Mouse (Mus musculus): ENCODE measurements at regions not wholly inside any gene's neighbourhood (a gene's known extent, or its start where the extent isn't known, plus 50 kb on each side); places are given as distances from the start of the nearest gene placed in this dataset.
A peak's percentile ranks its signal among the peaks of the same experiment; 100 is the strongest.

GRCm38 (mm10) chr2:9267675-9268074 lies 613.4 kb upstream of the 4930412O13Rik start:
- no peak for ATAC-seq (ENCODE audit: insufficient number of reproducible peaks, insufficient read depth, low FRiP score, low TSS enrichment, low read depth)
- no peaks in the 10 kb centered on the region for H3K9me3 ChIP-seq
- H3K4me2 ChIP-seq = no peak overlapping the region
- no peak overlapping the region for H3K9ac ChIP-seq
- no peak overlapping the region for H3K27ac ChIP-seq
- H3K27me3 ChIP-seq = no peaks in the 10 kb centered on the region
- H3K4me1 ChIP-seq = no peaks in the 10 kb centered on the region
- 91% methylated on average over 4 of the region's 4 CpGs for WGBS
- no peak overlapping the region for H3K4me3 ChIP-seq
- H3K36me3 ChIP-seq = no peaks in the 10 kb centered on the region

DNA sequence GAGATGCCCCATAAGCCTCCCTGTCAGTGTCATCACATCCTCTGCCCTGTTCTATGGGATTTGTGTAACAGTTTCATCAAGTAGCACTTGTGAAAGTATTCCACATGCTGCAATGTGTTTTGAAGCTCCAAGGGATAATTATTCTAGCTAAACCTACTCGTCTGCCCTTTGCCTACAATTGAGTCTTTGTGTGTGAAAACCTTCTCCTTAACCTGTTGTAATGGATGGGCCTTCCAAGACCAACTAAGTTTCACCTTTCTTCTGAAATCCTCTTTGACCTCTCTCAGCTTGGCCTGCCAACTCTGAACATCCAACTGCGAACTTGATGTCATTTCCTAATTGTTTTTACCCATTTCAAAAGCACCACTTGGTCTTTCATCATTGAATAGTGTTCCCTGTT lies 597.6 kb upstream of the 4930412O13Rik start:
- H3K27ac ChIP-seq = no peak overlapping the region
- H3K4me2 ChIP-seq = no peak overlapping the region
- H3K36me3 ChIP-seq = no peaks in the 10 kb centered on the region
- WGBS = 64% methylated on average over 2 of the region's 2 CpGs
- no peaks in the 10 kb centered on the region for H3K27me3 ChIP-seq
- no peaks in the 10 kb centered on the region for H3K9me3 ChIP-seq
- no peak overlapping the region for H3K4me3 ChIP-seq
- H3K4me1 ChIP-seq = no peaks in the 10 kb centered on the region
- ATAC-seq (ENCODE audit: insufficient number of reproducible peaks, insufficient read depth, low FRiP score, low TSS enrichment, low read depth) = no peak
- H3K9ac ChIP-seq = no peak overlapping the region

DNA sequence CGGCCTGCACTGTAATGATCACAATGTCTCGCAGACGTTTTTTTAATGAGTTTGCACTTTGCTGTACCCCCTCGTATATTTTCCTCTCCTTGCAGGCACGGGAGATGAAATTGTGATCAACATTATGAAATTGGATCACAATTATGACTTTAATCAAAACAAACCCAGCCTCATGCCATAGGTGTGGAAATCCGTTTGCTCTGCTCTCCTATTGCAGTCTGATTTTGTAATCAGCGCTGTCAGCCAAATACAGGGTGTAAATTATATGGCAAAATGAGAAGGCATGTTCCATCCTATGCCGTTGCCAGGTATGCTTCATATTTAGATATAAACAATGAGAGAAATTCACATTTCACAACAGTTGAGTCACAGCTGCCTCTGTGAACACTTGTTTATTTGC lies 595.3 kb upstream of the 4930412O13Rik start:
- Histone ChIP-seq H3K4me3 (no peak overlapping the region), H3K9ac (no peak overlapping the region), H3K9me3 (no peaks in the 10 kb centered on the region), H3K27me3 (no peaks in the 10 kb centered on the region), H3K27ac (no peak overlapping the region), H3K36me3 (no peaks in the 10 kb centered on the region), H3K4me1 (no peaks in the 10 kb centered on the region), H3K4me2 (no peak overlapping the region)
- ATAC-seq (ENCODE audit: insufficient number of reproducible peaks, insufficient read depth, low FRiP score, low TSS enrichment, low read depth) = no peak
- WGBS = 78% methylated on average over 8 of the region's 8 CpGs

DNA sequence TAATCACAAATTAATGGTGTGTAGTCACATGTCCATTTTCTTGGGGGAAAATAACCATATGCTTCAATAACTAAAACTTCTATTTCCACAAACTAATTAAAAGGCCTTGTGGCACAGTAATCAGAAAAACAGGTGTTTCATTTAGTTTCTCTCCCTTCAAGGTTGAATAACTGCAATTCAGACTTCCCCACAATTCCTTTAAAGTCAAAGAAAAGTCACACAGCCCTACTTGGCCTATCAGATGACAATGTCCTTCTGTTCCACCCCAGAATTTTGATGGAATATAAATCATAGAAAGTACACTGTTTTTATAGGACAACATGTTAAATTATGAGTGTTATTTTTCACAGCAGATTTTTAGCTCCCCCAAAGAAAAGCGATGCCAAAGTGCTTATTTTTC lies 594.0 kb upstream of the 4930412O13Rik start:
- Histone ChIP-seq H3K36me3 (no peaks in the 10 kb centered on the region), H3K9ac (no peak overlapping the region), H3K27me3 (no peaks in the 10 kb centered on the region), H3K4me1 (no peaks in the 10 kb centered on the region), H3K4me3 (no peak overlapping the region), H3K27ac (no peak overlapping the region), H3K9me3 (no peaks in the 10 kb centered on the region), H3K4me2 (no peak overlapping the region)
- no peak for ATAC-seq (ENCODE audit: insufficient number of reproducible peaks, insufficient read depth, low FRiP score, low TSS enrichment, low read depth)
- 88% methylated on average over 1 of the region's 1 CpGs for WGBS

GRCm38 (mm10) chr2:9287623-9288022 lies 593.4 kb upstream of the 4930412O13Rik start:
- no peaks in the 10 kb centered on the region for H3K36me3 ChIP-seq
- ATAC-seq (ENCODE audit: insufficient number of reproducible peaks, insufficient read depth, low FRiP score, low TSS enrichment, low read depth) = no peak
- H3K4me3 ChIP-seq = no peak overlapping the region
- no peak overlapping the region for H3K9ac ChIP-seq
- no peaks in the 10 kb centered on the region for H3K9me3 ChIP-seq
- H3K4me1 ChIP-seq = no peaks in the 10 kb centered on the region
- no peak overlapping the region for H3K4me2 ChIP-seq
- 77% methylated on average over 6 of the region's 6 CpGs for WGBS
- H3K27ac ChIP-seq = no peak overlapping the region
- no peaks in the 10 kb centered on the region for H3K27me3 ChIP-seq

- no peak overlapping the region for H3K4me3 ChIP-seq
- H3K4me2 ChIP-seq = peak overlapping the region; percentile 9; the same call in 1 of the 2 replicates
- no peak overlapping the region for H3K27ac ChIP-seq
- no peaks in the 10 kb centered on the region for H3K36me3 ChIP-seq
- H3K4me1 ChIP-seq = 0 out of 2 replicates have a peak, but pooled peaks cover 7% of the 10 kb centered on the region
- H3K27me3 ChIP-seq = no peaks in the 10 kb centered on the region
- WGBS = 45% methylated on average over 16 of the region's 16 CpGs
- ATAC-seq (ENCODE audit: insufficient number of reproducible peaks, insufficient read depth, low FRiP score, low TSS enrichment, low read depth) = no peak
- H3K9me3 ChIP-seq = no peaks in the 10 kb centered on the region
- no peak overlapping the region for H3K9ac ChIP-seq
Measured at GRCm38 (mm10) chr2:9331630-9332352, 549.3 kb upstream of the 4930412O13Rik start.

DNA sequence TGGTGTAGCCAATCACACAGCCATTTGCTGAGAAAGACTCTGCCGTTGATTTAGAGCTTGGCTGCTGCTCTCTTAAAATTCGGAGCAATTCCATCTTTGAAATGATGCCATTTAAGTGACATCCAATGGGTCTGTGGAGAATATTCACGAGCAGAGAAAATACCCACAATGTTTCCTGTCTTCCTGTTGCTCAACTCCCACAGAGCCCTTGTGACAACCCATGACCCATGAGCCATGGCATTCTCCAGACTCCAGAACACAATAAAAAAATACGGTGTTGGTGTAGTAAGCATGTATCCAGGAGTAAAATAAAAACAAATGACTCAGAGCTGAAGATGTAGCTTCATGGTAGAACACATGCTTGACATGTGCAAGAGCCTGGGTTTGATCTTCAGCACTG lies 532.1 kb upstream of the 4930412O13Rik start:
- H3K27me3 ChIP-seq = no peaks in the 10 kb centered on the region
- 70% methylated on average over 4 of the region's 4 CpGs for WGBS
- no peak overlapping the region for H3K9ac ChIP-seq
- ATAC-seq (ENCODE audit: insufficient number of reproducible peaks, insufficient read depth, low FRiP score, low TSS enrichment, low read depth) = no peak
- H3K4me2 ChIP-seq = no peak overlapping the region
- peaks cover 10% of the 10 kb centered on the region; the same call in 1 of the 2 replicates for H3K4me1 ChIP-seq
- H3K27ac ChIP-seq = no peak overlapping the region
- no peaks in the 10 kb centered on the region for H3K36me3 ChIP-seq
- no peaks in the 10 kb centered on the region for H3K9me3 ChIP-seq
- H3K4me3 ChIP-seq = no peak overlapping the region

DNA sequence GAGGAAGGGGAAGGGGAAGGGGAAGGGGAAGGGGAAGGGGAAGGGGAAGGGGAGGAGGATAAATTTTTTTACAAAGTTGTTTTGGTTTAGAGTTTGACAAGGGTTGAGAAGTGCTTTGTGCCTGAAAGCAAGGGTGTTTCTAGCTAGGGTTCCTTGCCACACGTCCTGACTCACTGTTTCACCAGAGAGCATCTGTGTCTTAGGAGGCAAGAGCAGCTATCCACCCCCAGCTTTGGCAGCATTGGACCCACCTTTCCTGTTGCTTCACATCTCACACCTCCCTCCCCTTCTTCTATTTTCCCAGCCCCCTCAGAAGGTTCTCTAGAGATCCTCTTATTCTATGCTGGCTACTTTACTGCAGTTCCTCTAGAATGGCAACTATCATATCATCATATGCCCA lies 531.1 kb upstream of the 4930412O13Rik start:
- Histone ChIP-seq H3K4me1 (peaks cover 10% of the 10 kb centered on the region; the same call in 1 of the 2 replicates), H3K9me3 (no peaks in the 10 kb centered on the region), H3K36me3 (no peaks in the 10 kb centered on the region), H3K27ac (no peak overlapping the region), H3K4me2 (no peak overlapping the region), H3K9ac (no peak overlapping the region), H3K27me3 (no peaks in the 10 kb centered on the region), H3K4me3 (no peak overlapping the region)
- no peak for ATAC-seq (ENCODE audit: insufficient number of reproducible peaks, insufficient read depth, low FRiP score, low TSS enrichment, low read depth)
- WGBS = 0% methylated on average over 1 of the region's 1 CpGs

DNA sequence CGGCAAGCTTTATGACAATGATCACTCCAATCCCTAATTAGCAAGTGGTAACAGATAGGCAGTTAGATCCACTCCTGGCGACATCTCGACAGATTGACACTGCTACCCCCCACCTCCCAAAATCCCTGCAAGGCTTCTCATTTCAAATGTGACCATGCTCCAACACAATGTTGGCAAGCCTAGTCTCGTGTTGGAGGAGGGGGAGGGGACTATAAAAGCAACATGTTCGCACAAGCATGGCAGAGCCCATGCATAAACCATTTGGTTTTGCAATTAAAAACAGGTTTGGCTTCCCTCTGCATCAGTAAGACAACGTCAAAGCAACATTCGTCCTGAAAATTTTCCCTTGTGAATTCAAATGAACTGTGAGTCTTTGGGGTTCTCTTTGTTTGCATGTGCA lies 528.9 kb upstream of the 4930412O13Rik start:
- 6% methylated on average over 7 of the region's 7 CpGs for WGBS
- no peaks in the 10 kb centered on the region for H3K36me3 ChIP-seq
- H3K9ac ChIP-seq = no peak overlapping the region
- H3K9me3 ChIP-seq = no peaks in the 10 kb centered on the region
- H3K4me3 ChIP-seq = no peak overlapping the region
- H3K27ac ChIP-seq = peak overlapping the region; percentile 48; the same call in 1 of the 2 replicates
- peak overlapping the region; percentile 31 for H3K4me2 ChIP-seq
- H3K4me1 ChIP-seq = peaks cover 10% of the 10 kb centered on the region; the same call in 1 of the 2 replicates
- ATAC-seq (ENCODE audit: insufficient number of reproducible peaks, insufficient read depth, low FRiP score, low TSS enrichment, low read depth) = peak; percentile 80; the same call in 1 of the 2 replicates
- H3K27me3 ChIP-seq = no peaks in the 10 kb centered on the region

GRCm38 (mm10) chr2:9360020-9360419 lies 521.0 kb upstream of the 4930412O13Rik start:
- no peak overlapping the region for H3K4me3 ChIP-seq
- 49% methylated on average over 4 of the region's 4 CpGs for WGBS
- H3K4me2 ChIP-seq = no peak overlapping the region
- no peaks in the 10 kb centered on the region for H3K9me3 ChIP-seq
- no peaks in the 10 kb centered on the region for H3K27me3 ChIP-seq
- no peak overlapping the region for H3K27ac ChIP-seq
- ATAC-seq (ENCODE audit: insufficient number of reproducible peaks, insufficient read depth, low FRiP score, low TSS enrichment, low read depth) = no peak
- no peaks in the 10 kb centered on the region for H3K36me3 ChIP-seq
- no peak overlapping the region for H3K9ac ChIP-seq
- H3K4me1 ChIP-seq = no peaks in the 10 kb centered on the region

- Histone ChIP-seq H3K9ac (no peak overlapping the region), H3K27ac (no peak overlapping the region), H3K4me2 (no peak overlapping the region), H3K36me3 (no peaks in the 10 kb centered on the region), H3K9me3 (no peaks in the 10 kb centered on the region), H3K4me3 (no peak overlapping the region), H3K4me1 (no peaks in the 10 kb centered on the region), H3K27me3 (no peaks in the 10 kb centered on the region)
- 90% methylated on average over 8 of the region's 8 CpGs for WGBS
- ATAC-seq (ENCODE audit: insufficient number of reproducible peaks, insufficient read depth, low FRiP score, low TSS enrichment, low read depth) = no peak
Measured at GRCm38 (mm10) chr2:9367801-9368584, 513.1 kb upstream of the 4930412O13Rik start.

GRCm38 (mm10) chr2:9369572-9369971 lies 511.5 kb upstream of the 4930412O13Rik start:
- Histone ChIP-seq H3K36me3 (no peaks in the 10 kb centered on the region), H3K27me3 (no peaks in the 10 kb centered on the region), H3K4me1 (no peaks in the 10 kb centered on the region), H3K4me3 (no peak overlapping the region), H3K9ac (no peak overlapping the region), H3K4me2 (no peak overlapping the region), H3K9me3 (no peaks in the 10 kb centered on the region), H3K27ac (no peak overlapping the region)
- ATAC-seq (ENCODE audit: insufficient number of reproducible peaks, insufficient read depth, low FRiP score, low TSS enrichment, low read depth) = no peak
- 84% methylated on average over 4 of the region's 4 CpGs for WGBS

All from embryonic facial prominence, embryonic 13.5 days (tissue).